Mouse (Mus musculus): ENCODE results near the gene Steap2.

DNA sequence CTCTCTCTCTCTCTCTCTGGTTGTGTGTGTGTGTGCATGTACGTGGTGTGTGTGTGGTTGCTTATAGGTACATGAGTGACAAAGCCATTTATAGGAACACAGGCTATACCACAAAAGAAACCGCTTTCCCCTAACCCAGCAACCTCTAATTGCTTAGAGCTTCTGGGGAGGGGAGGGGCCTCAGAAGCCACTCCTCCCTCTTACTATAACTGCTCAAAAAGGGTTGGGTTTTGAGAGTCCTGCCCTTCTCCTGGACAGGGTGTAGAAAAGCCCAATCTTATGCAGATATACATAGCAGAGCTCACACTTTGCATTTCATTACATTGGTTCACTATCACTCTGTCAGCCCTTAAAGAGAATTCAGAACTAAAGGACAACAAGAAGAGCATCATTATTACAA, 6.0 kb upstream of the Steap2 start:
- TF ChIP-seq CTCF (IDR thresholded peaks at IDR 0.05; ENCODE audit: borderline replicate concordance, extremely low read depth, insufficient read depth, insufficient read length) (no peak), POLR2A (IDR thresholded peaks at IDR 0.05; ENCODE audit: borderline replicate concordance, extremely low read depth, insufficient read depth, insufficient read length, poor library complexity, severe bottlenecking) (no peak)
